Mouse (Mus musculus) cerebellum, adult 8-10 months (tissue): Measurements from ENCODE around the gene Gm5797.
"Not testable (repeated sequence)": the region's sequence is repeated elsewhere in the genome, so short reads cannot be mapped to it uniquely, and the experiment has no call there.

Experiments
- DNase-seq: peaks from one replicate; pipeline ENCODE4 v3.0.0; 2022

Gene Gm5797

DNA sequence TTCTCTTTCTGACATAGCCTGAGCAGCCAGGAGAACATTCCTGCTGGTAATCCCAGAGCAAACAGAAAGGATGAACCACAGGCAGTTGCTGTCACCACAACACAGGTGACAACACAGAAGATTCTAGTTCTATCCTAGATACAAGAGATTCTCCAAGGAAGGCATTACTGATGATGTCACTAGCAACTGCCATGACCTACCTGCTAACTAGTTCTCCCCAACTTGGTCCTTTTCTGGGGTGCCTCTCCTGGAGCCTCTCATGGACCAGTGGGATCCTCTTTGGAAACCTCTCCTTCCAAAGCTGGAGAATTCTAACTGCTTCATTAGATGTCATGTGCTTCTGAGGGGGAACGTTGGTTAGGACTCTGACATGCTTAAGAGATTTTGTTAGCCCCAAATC lies at the start of gene Gm5797:
Gene Gm5797 (minus strand): TSS at position 101 of the 400 bp plus-strand sequence.
- DNase-seq, result not testable (repeated sequence)

DNA sequence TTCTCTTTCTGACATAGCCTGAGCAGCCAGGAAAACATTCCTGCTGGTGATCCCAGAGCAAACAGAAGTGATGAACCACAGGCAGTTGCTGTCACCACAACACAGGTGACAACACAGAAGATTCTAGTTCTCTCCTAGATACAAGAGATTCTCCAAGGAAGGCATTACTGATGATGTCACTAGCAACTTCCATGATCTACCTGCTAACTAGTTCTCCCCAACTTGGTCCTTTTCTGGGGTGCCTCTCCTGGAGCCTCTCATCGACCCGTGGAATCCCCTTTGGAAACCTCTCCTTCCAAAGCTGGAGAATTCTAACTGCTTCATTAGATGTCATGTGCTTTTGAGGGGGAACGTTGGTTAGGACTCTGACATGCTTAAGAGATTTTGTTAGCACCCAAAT lies 32.8 kb upstream of the Gm5797 start, which contains the start of gene Gm8374:
Gene Gm8374 (minus strand): TSS at position 101 of the 400 bp plus-strand sequence.
- DNase-seq, result not testable (repeated sequence)

DNA sequence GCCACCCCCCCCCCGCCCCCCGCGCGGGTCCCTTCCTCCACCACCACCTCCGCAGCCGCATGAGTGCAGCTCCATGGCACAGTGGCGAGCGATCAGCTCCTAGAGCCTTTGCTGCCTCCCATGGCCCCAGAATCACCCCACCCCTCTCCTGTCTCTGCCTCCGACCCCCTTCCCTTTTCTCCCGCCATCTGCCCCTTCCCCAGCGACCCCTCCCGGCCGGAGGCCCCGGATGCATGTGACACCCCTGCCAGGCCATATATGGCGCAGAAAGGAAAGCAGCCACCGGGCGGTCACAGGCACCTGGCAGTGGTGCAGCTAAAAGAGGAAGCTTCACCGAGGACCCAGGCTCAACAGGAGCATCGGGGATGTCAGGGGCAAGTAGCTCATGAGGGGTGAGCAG lies 17.1 kb downstream of the Gm5797 start:
- peak; percentile 0 for DNase-seq

DNA sequence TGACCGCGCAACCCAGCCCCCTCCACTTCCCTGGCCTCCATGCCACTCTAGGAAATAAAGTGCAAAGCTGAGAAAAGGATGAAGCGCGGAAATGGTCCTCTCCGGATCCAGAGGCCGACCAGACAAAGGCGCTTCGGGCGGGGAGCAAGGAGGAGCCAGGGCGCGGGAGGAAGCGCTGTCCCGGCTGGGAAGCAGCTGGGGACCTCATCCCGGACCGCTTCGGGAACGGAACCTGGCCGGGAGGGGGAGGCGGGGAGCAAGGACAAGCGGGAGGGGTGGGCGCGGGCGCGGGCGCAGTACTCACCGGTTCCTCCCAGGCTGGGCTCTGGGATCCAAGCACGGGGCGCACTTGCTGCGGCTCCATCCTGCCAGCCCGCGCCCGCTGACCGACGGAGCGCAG lies 17.5 kb downstream of the Gm5797 start, which contains the start of gene Gm3739:
Gene Gm3739 (minus strand): TSS at position 389 of the 400 bp plus-strand sequence.
- peak; percentile 0 for DNase-seq
